Mouse (Mus musculus): ENCODE measurements around the gene Krtap10-4. TPM values are rescaled to one million over a fixed set of nuclear protein-coding genes. Genes with fewer than 3 reads are reported as not detected.
"Not testable (repeated sequence)": the region's sequence is repeated elsewhere in the genome, so short reads cannot be mapped to it uniquely, and the experiment has no call there.

Krtap10-4 gene
- polyA plus RNA-seq, 1 experiment: not detected

DNA sequence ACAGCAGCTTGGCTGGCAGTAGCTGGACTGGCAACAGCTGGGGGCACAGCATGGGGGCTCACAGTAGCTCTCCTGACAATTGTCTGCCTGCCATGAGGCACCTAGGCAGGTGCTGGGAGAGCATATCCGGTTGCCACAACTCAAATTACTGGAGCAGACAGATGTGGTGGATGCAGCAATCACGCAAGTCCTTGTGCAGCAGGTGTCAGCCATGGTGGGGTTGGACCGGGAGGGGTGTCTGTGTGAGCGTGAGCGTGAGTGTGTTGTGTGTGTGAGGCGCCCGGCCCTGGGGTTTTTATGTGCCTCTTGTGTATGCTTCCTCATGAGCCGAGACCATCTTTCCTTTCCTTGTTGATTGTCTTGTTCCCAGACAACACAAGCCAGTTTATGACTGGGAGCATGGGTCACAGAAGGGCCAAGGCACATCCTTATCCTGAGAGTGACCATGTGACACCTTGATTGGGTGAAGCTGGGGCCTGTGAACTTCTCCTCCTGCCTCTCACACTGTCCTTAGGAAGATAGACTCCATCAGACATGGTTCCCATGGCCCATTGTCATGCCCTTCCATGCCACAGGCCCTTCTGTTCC is 27.9 kb downstream of the Krtap10-4 start, which contains the start of gene Gm19668:
TSS of gene Gm19668 (minus strand) at position 213 of the 588 bp plus-strand sequence.
- no peaks in the 10 kb centered on the region for H3K27me3 ChIP-seq (ENCODE audit: control insufficient read depth)
- no peaks in the 10 kb centered on the region for H3K4me1 ChIP-seq (ENCODE audit: control insufficient read depth)
- H3K36me3 ChIP-seq (ENCODE audit: control insufficient read depth): no peaks in the 10 kb centered on the region
- H3K4me3 ChIP-seq (replicated peaks): no peak within 1 kb of the TSS
- H3K9me3 ChIP-seq (ENCODE audit: control insufficient read depth, low read length): no peaks in the 10 kb centered on the region
- TF ChIP-seq GATA1 (IDR thresholded peaks at IDR 0.05; ENCODE audit: low read length) (no peak), TAL1 (IDR thresholded peaks at IDR 0.05; ENCODE audit: low read length) (no peak)

DNA sequence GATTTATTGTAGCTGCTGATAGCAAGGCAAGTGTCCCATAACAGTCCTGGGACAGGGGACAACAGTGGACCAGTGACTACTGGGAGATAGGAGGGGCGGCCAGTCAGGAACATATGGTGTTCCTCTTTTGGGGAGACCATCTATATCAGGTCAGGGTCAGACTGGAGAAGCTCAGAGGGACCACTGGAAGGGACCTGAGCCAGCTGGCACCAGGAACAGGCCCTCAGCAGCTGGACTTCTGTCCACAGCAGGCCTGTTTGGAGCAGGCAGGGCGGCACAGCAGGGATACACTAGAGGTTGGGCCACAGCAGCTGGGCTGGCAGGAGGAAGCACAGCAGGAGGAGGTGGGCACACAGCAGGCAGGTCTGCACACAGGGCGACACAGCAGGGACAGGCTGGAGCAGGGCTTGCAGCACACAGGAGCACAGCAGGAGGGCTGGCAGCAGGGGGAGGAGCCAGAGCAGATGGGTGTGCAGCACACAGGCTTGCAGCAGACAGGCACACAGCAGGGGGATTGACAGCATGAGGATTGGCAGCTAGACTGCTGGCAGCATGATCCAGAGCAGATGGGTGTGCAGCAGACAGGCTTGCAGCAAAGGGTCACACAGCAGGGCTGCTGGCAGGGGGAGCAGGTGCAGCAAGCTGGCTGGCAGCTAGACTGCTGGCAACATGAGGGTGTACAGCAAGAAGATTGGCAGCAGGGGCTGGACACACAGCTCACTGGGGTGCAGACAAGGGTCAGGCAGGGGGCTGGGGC is 28.6 kb downstream of the Krtap10-4 start:
- not testable (repeated sequence) for H3K27me3 ChIP-seq (ENCODE audit: control insufficient read depth); H3K9me3 ChIP-seq (ENCODE audit: control insufficient read depth, low read length); H3K4me1 ChIP-seq (ENCODE audit: control insufficient read depth); H3K4me3 ChIP-seq (replicated peaks); H3K36me3 ChIP-seq (ENCODE audit: control insufficient read depth)

DNA sequence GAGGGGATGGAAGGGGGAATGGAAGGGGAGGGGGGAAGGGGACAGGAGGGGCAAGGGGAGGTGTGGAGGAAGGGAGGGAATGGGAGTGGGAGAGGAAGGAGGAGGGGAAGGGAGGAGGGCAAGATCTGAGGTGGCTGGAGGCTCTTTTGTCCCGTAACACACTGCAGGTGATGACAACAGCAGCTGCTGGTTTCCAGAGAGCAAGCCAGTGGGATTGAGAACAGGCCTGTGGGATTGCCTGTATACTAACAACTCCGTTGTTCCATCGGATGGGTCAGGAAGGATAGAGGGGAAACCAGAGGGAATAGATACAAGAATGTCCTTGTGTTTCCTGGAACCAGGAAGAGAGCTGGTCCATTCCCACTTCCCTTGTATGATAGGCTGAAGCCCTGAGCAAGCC is 29.2 kb downstream of the Krtap10-4 start:
- no peaks in the 10 kb centered on the region for H3K36me3 ChIP-seq (ENCODE audit: control insufficient read depth)
- H3K9me3 ChIP-seq (ENCODE audit: control insufficient read depth, low read length): no peaks in the 10 kb centered on the region
- no peak overlapping the region for H3K4me3 ChIP-seq (replicated peaks)
- no peaks in the 10 kb centered on the region for H3K4me1 ChIP-seq (ENCODE audit: control insufficient read depth)
- TF ChIP-seq TAL1 (IDR thresholded peaks at IDR 0.05; ENCODE audit: low read length) (no peak), GATA1 (IDR thresholded peaks at IDR 0.05; ENCODE audit: low read length) (no peak)
- H3K27me3 ChIP-seq (ENCODE audit: control insufficient read depth): no peaks in the 10 kb centered on the region

DNA sequence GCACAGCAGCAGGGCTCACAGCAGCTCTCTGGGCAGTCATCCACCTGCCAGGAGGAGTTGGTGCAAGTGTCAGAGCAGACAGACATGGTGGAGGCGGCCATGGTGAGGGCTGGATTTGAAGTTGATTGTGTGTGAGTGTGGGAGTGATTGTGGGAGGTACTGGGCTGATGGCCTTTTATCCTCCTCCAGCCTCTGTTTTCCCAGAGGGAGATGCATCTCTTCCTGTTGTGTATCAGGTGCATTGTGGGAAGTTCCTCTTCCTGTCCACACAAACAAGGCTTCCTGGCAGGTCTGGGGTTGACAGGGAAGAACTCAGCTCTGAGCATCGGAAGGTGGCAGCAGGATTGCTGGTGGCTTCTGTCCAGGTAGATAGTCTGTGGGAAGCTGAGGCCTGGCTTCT is 31.9 kb downstream of the Krtap10-4 start, which contains the start of gene Gm9639:
TSS of gene Gm9639 (minus strand) at position 101 of the 400 bp plus-strand sequence.
- TF ChIP-seq GATA1 (IDR thresholded peaks at IDR 0.05; ENCODE audit: low read length) (no peak), TAL1 (IDR thresholded peaks at IDR 0.05; ENCODE audit: low read length) (no peak)
- Histone ChIP-seq H3K4me3 (replicated peaks) (no peak within 1 kb of the TSS), H3K4me1 (ENCODE audit: control insufficient read depth) (no peaks in the 10 kb centered on the region), H3K27me3 (ENCODE audit: control insufficient read depth) (no peaks in the 10 kb centered on the region), H3K36me3 (ENCODE audit: control insufficient read depth) (no peaks in the 10 kb centered on the region), H3K9me3 (ENCODE audit: control insufficient read depth, low read length) (no peaks in the 10 kb centered on the region)

DNA sequence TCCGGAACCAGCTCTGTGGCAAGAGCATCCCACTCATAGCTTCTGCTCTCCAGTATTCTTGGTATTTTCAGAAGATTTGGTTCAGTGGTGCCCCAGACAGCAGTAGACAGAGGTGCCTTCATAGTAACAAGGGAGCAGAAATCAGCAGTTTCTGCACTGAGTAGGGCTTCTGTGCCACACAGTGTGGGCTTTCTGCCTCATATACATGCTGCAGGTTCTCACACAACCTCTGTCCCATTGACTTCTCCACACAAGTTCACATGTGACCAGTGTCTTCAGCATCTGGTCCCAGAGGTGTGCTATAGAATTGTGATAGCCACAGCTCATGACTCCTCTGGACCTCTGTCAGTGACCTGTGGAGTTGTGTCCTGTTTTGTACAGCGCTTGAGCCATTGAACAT is 38.3 kb downstream of the Krtap10-4 start:
- no peaks in the 10 kb centered on the region for H3K4me1 ChIP-seq (ENCODE audit: control insufficient read depth)
- no peaks in the 10 kb centered on the region for H3K36me3 ChIP-seq (ENCODE audit: control insufficient read depth)
- H3K27me3 ChIP-seq (ENCODE audit: control insufficient read depth): no peaks in the 10 kb centered on the region
- no peak for TF ChIP-seq TAL1 (IDR thresholded peaks at IDR 0.05; ENCODE audit: low read length)
- no peak for TF ChIP-seq GATA1 (IDR thresholded peaks at IDR 0.05; ENCODE audit: low read length)
- no peaks in the 10 kb centered on the region for H3K9me3 ChIP-seq (ENCODE audit: control insufficient read depth, low read length)
- no peak overlapping the region for H3K4me3 ChIP-seq (replicated peaks)

DNA sequence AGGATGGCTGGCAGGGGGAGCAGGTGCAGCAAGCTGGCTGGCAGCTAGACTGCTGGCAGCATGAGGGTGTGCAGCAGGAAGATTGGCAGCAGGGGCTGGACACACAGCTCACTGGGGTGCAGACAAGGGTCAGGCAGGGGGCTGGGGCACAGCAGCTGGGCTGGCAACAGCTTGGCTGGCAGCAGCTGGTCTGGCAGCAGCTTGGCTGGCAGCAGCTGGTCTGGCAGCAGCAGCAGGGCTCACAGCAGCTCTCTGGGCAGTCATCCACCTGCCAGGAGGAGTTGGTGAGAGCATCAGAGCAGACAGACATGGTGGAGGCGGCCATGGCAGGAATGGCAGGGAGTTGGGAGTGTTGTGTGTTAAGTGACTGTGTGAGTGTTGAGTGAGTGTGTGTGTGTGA is 39.0 kb downstream of the Krtap10-4 start, which contains the start of gene Gm7137:
TSS of gene Gm7137 (minus strand) at position 325 of the 400 bp plus-strand sequence.
- not testable (repeated sequence) for H3K36me3 ChIP-seq (ENCODE audit: control insufficient read depth); H3K4me1 ChIP-seq (ENCODE audit: control insufficient read depth); H3K9me3 ChIP-seq (ENCODE audit: control insufficient read depth, low read length); H3K27me3 ChIP-seq (ENCODE audit: control insufficient read depth); H3K4me3 ChIP-seq (replicated peaks)

DNA sequence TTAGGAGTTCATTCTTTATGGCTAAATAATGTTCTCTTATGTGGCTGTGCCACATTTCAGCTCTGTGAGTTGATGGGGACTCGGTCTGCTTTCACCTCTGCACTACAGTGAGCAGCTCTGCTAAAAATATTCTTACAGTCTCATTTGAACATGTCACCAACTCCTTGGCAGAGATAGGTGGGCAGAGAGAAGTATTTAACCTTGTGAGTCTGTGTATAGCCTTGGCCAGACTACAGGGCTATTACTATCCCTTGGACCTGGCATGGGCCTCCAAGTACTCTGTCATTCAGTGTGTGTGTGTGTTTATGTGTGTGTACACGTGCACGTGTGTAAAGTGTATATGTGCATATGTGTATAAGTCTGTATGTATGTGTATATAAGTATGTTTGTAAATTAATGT is 43.5 kb downstream of the Krtap10-4 start:
- not testable (repeated sequence) for H3K9me3 ChIP-seq (ENCODE audit: control insufficient read depth, low read length); H3K27me3 ChIP-seq (ENCODE audit: control insufficient read depth); H3K36me3 ChIP-seq (ENCODE audit: control insufficient read depth); H3K4me3 ChIP-seq (replicated peaks); H3K4me1 ChIP-seq (ENCODE audit: control insufficient read depth)

DNA sequence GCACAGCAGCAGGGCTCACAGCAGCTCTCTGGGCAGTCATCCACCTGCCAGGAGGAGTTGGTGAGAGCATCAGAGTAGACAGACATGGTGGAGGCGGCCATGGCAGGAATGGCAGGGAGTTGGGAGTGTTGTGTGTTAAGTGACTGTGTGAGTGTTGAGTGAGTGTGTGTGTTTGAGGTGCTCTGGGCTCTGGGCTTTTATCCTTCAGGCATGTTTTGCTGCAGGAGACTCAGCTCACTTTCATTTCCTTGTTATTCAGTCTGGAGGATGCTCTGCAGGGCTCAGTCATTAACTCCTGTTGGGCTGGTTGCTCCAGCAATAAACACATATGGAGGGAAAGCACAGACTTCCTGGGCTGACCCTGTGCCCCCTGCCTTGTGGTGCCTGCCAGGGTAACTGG is 44.5 kb downstream of the Krtap10-4 start, which contains the start of gene Gm3250:
TSS of gene Gm3250 (minus strand) at position 101 of the 400 bp plus-strand sequence.
- H3K4me1 ChIP-seq (ENCODE audit: control insufficient read depth); H3K4me3 ChIP-seq (replicated peaks); H3K36me3 ChIP-seq (ENCODE audit: control insufficient read depth); H3K27me3 ChIP-seq (ENCODE audit: control insufficient read depth); H3K9me3 ChIP-seq (ENCODE audit: control insufficient read depth, low read length): not testable (repeated sequence)

DNA sequence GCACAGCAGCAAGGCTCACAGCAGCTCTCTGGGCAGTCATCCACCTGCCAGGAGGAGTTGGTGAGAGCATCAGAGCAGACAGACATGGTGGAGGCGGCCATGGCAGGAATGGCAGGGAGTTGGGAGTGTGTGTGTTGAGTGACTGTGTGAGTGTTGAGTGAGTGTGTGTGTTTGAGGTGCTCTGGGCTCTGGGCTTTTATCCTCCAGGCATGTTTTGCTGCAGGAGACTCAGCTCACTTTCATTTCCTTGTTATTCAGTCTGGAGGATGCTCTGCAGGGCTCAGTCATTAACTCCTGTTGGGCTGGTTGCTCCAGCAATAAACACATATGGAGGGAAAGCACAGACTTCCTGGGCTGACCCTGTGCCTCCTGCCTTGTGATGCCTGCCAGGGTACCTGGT is 50.1 kb downstream of the Krtap10-4 start, which contains the start of gene Gm7138:
TSS of gene Gm7138 (minus strand) at position 101 of the 400 bp plus-strand sequence.
- not testable (repeated sequence) for H3K9me3 ChIP-seq (ENCODE audit: control insufficient read depth, low read length); H3K4me1 ChIP-seq (ENCODE audit: control insufficient read depth); H3K4me3 ChIP-seq (replicated peaks); H3K27me3 ChIP-seq (ENCODE audit: control insufficient read depth); H3K36me3 ChIP-seq (ENCODE audit: control insufficient read depth)

Other genes with a start within 250 kb of the Krtap10-4 start
- 7.2 and 9.7 TPM in 2 replicates for gene Pttg1ip, start 245.4 kb downstream of the Krtap10-4 start, polyA plus RNA-seq (2012)
- 3.1 and 3.3 TPM in 2 replicates for gene Sumo3, start 221.0 kb downstream of the Krtap10-4 start, polyA plus RNA-seq (2012)
- not detected in 2 replicates for gene Gm49325, start 220.9 kb downstream of the Krtap10-4 start, polyA plus RNA-seq (2012)
- 2.6 and 2.9 TPM in 2 replicates for gene Ube2g2, start 204.8 kb downstream of the Krtap10-4 start, polyA plus RNA-seq (2012)
- gene Tspear, start 140.5 kb downstream of the Krtap10-4 start, polyA plus RNA-seq (2012): not detected in 2 replicates
- not detected in 2 replicates for gene Gm19402, start 136.3 kb downstream of the Krtap10-4 start, polyA plus RNA-seq (2012)
- gene Gm9508, start 129.9 kb downstream of the Krtap10-4 start, polyA plus RNA-seq (2012): not detected in 2 replicates
- gene Gm10272, start 120.5 kb downstream of the Krtap10-4 start, polyA plus RNA-seq (2012): not detected in 2 replicates
- gene Gm10024, start 115.6 kb downstream of the Krtap10-4 start, polyA plus RNA-seq (2012): not detected in 2 replicates
- gene Gm10142, start 111.3 kb downstream of the Krtap10-4 start, polyA plus RNA-seq (2012): not detected in 2 replicates
- gene Krtap12-1, start 106.5 kb downstream of the Krtap10-4 start, polyA plus RNA-seq (2012): not detected in 2 replicates
- gene Gm10100, start 100.6 kb downstream of the Krtap10-4 start, polyA plus RNA-seq (2012): not detected in 2 replicates
- not detected in 2 replicates for gene Gm18596, start 84.5 kb downstream of the Krtap10-4 start, polyA plus RNA-seq (2012)
- not detected in 2 replicates for gene Gm9736, start 75.7 kb downstream of the Krtap10-4 start, polyA plus RNA-seq (2012)
- not detected in 2 replicates for gene Gm3233, start 67.4 kb downstream of the Krtap10-4 start, polyA plus RNA-seq (2012)
- gene Gm3238, start 55.8 kb downstream of the Krtap10-4 start, polyA plus RNA-seq (2012): not detected in 2 replicates
- not detected in 2 replicates for gene Gm7138, start 50.2 kb downstream of the Krtap10-4 start, polyA plus RNA-seq (2012)
- gene Gm3250, start 44.6 kb downstream of the Krtap10-4 start, polyA plus RNA-seq (2012): not detected in 2 replicates
- gene Gm7137, start 38.9 kb downstream of the Krtap10-4 start, polyA plus RNA-seq (2012): not detected in 2 replicates
- not detected in 2 replicates for gene Gm9639, start 32.0 kb downstream of the Krtap10-4 start, polyA plus RNA-seq (2012)
- gene Gm19668, start 28.0 kb downstream of the Krtap10-4 start, polyA plus RNA-seq (2012): not detected in 2 replicates
- not detected in 2 replicates for gene Gm9507, start 15.3 kb downstream of the Krtap10-4 start, polyA plus RNA-seq (2012)
- gene Gm2696, start 12.4 kb downstream of the Krtap10-4 start, polyA plus RNA-seq (2012): not detected in 2 replicates
- 0.04 TPM in 1 of 2 replicates, not detected in the other for gene Krtap10-10, start 8.9 kb upstream of the Krtap10-4 start, polyA plus RNA-seq (2012)
- gene Gm36176, start 19.7 kb upstream of the Krtap10-4 start, polyA plus RNA-seq (2012): not detected in 2 replicates
- not detected in 2 replicates for gene Gm10318, start 25.8 kb upstream of the Krtap10-4 start, polyA plus RNA-seq (2012)
- not detected in 2 replicates for gene Gm3285, start 34.9 kb upstream of the Krtap10-4 start, polyA plus RNA-seq (2012)
- gene Lrrc3, start 75.4 kb upstream of the Krtap10-4 start, polyA plus RNA-seq (2012): 0.01 TPM in 1 of 2 replicates, not detected in the other
- gene Trpm2, start 143.5 kb upstream of the Krtap10-4 start, polyA plus RNA-seq (2012): 0.01 and 0.02 TPM in 2 replicates
- 1.2 and 2.4 TPM in 2 replicates for gene 1810043G02Rik, start 151.4 kb upstream of the Krtap10-4 start, polyA plus RNA-seq (2012)
- 21.8 and 26.2 TPM in 2 replicates for gene Pfkl, start 183.0 kb upstream of the Krtap10-4 start, polyA plus RNA-seq (2012)
- not detected in 2 replicates for gene Dnmt3l, start 214.9 kb upstream of the Krtap10-4 start, polyA plus RNA-seq (2012)
- gene Aire, start 216.5 kb upstream of the Krtap10-4 start, polyA plus RNA-seq (2012): not detected in 2 replicates
- 0.01 TPM in 1 of 2 replicates, not detected in the other for gene Icosl, start 242.2 kb upstream of the Krtap10-4 start, polyA plus RNA-seq (2012)

Measured in erythroblast, embryonic 14.5 days (primary cell).